Mouse (Mus musculus) olfactory bulb, adult 2 months (tissue): ENCODE data around the gene Esyt2. TPM values are rescaled to one million over a fixed set of nuclear protein-coding genes. Genes with fewer than 3 reads are reported as not detected.

Experiments
- H3K27ac ChIP-seq: fragments of 200-500 bp; 2 replicates; pipeline ENCODE4 v1.5.1; 2012; ENCODE audit warnings: low read depth, low read length; ENCODE audit not compliant: insufficient read depth
- H3K4me1 ChIP-seq: fragments of 200-500 bp; 2 replicates; pipeline ENCODE4 v1.6.1; 2012; ENCODE audit warnings: low read length; ENCODE audit not compliant: control insufficient read depth, insufficient read depth
- H3K4me3 ChIP-seq: fragments of 200-500 bp; 2 replicates; pipeline ENCODE4 v1.5.1; 2012; ENCODE audit warnings: mild to moderate bottlenecking, low read depth, low read length, moderate library complexity; ENCODE audit not compliant: insufficient read depth
- CTCF ChIP-seq: fragments of 200-500 bp; IDR thresholded peaks from 2 replicates; pipeline ENCODE4 v1.5.1; 2012; ENCODE audit warnings: low read depth, mild to moderate bottlenecking, low read length, moderate library complexity; ENCODE audit not compliant: insufficient read depth
- POLR2A ChIP-seq: fragments of 200-500 bp; IDR thresholded peaks from 2 replicates; pipeline ENCODE4 v1.6.1; 2012; ENCODE audit warnings: mild to moderate bottlenecking, low read depth, low read length, moderate library complexity; ENCODE audit not compliant: insufficient read depth
- WGBS: fragments of 180-500 bp; shearing (Covaris S2); methylation state at CpG from one replicate; pipeline ENCODE4 v1.1.7; 2018; 5-methylcytosine and 5-hydroxymethylcytosine counted together
- polyA plus RNA-seq: library from polyadenylated mRNA; stranded (reverse); fragments of >200 nt; gene quantifications from 2 replicates; pipeline ENCODE4 v1.2.4, GENCODE M21; 2012; ENCODE audit warnings: low replicate concordance; ENCODE audit not compliant: missing spikeins, insufficient read depth, insufficient read length

Gene Esyt2
- polyA plus RNA-seq, 1 experiment, result not detected

GRCm38 (mm10) chr12:116275631-116276030 is 5.4 kb upstream of the Esyt2 start:
- WGBS, result 96% methylated on average over 4 of the region's 4 CpGs
- Histone ChIP-seq H3K27ac (no peak overlapping the region), H3K4me1 (no peaks in the 10 kb centered on the region), H3K4me3 (no peak overlapping the region)
- TF ChIP-seq POLR2A (no peak), CTCF (no peak)

DNA sequence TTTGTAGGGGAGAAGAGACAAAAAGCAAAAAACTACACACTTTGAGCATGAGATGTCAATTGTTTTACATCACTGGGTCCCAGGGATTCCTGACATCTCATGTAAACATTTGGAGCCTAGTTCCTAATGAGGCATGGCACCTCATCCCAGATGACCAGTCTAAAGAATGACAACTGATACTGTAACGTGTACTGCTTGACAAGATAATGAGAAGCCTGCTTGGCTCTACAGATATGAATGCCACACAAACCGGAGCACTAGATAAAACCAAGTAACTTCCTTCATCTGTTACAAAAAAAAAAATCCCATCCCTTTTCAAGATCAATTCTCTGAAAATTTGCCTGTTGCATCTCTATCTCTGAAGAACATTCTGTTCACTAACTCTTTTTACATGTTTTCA is 4.0 kb upstream of the Esyt2 start:
- TF ChIP-seq CTCF (no peak), POLR2A (no peak)
- no peak overlapping the region for H3K4me3 ChIP-seq
- H3K4me1 ChIP-seq, result no peaks in the 10 kb centered on the region
- WGBS, result 86% methylated on average over 2 of the region's 2 CpGs
- no peak overlapping the region for H3K27ac ChIP-seq

DNA sequence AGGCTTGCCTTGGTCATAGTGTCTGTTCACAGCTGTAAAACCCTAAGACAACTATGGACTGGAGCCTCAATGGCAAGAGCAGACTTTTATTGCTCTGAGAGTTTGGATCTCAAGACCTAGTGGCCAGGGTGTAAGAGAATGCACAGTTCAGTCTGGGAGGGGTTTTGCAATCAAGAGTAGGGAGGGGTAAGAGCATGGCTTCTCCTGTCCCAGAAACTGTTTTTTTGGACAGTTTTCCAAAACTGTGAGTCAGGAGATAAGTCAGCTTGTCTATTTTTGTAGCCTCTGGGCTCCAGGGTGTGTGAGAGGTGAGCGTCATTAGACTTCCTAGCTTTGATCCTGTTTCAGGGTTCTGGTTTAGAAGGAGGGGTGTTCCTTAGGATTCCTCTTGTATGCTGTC is 2.5 kb upstream of the Esyt2 start:
- WGBS, result 79% methylated on average over 1 of the region's 1 CpGs

GRCm38 (mm10) chr12:116279181-116279580 is 1.8 kb upstream of the Esyt2 start:
- WGBS, result 93% methylated on average over 2 of the region's 2 CpGs
- H3K27ac ChIP-seq, result no peak overlapping the region
- TF ChIP-seq POLR2A (no peak), CTCF (no peak)
- no peaks in the 10 kb centered on the region for H3K4me1 ChIP-seq
- no peak overlapping the region for H3K4me3 ChIP-seq

More for the DNA sequence above, 2.5 kb upstream of the Esyt2 start:
- H3K4me3 ChIP-seq, result no peak overlapping the region
- no peak overlapping the region for H3K27ac ChIP-seq
- H3K4me1 ChIP-seq, result no peaks in the 10 kb centered on the region
- TF ChIP-seq CTCF (no peak), POLR2A (no peak)

GRCm38 (mm10) chr12:116280149-116280652 is 795 bp upstream of the Esyt2 start:
- no peak for TF ChIP-seq CTCF
- TF ChIP-seq POLR2A, result no peak
- Histone ChIP-seq H3K4me3 (peak overlapping the region; percentile 62), H3K4me1 (no peaks in the 10 kb centered on the region), H3K27ac (peak overlapping the region; percentile 94)
- WGBS, result 2% methylated on average over 7 of the region's 7 CpGs

DNA sequence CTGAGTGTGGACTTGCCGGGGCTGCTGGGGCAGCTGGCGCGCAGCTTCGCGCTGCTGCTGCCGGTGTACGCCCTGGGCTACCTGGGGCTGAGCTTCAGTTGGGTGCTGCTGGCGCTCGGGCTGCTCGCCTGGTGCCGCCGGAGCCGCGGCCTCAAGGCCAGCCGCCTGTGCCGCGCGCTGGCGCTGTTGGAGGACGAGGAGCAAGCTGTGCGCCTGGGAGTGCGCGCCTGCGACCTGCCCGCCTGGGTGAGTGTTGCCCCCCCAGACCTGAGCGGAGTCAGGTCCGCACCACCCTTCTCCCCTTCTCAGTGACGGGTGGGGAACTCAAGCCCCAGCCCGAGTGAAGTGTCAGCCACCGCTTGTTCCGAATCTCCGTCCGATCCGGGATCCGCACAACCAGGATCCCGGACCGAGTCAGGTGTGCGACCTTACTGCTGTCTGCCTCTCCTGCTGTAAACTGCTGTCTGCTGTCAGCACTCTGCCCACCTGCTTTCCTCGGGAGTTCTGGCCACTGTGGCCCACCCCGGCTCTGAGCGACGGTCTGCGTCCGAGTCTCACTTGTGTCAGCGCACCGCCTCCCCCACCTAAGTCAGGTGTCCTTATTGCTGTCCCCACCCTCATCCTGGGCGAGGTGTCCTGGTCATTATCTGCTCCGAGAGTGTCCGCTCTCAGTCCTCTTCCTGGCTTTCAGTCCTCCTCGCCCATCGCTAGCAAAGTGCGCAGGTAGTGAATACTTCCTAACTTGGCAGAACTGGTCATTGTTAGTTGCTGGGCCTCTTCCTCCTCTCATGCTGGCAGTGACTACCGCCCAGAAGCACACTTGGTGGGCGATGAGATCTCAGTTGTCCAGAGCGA is 658 bp downstream of the Esyt2 start:
- H3K4me1 ChIP-seq, result no peaks in the 10 kb centered on the region
- WGBS, result under 1% methylated on average over 55 of the region's 55 CpGs
- peak overlapping the region; percentile 62 for H3K4me3 ChIP-seq
- H3K27ac ChIP-seq, result peak overlapping the region; percentile 26
- TF ChIP-seq POLR2A (no peak), CTCF (no peak)

DNA sequence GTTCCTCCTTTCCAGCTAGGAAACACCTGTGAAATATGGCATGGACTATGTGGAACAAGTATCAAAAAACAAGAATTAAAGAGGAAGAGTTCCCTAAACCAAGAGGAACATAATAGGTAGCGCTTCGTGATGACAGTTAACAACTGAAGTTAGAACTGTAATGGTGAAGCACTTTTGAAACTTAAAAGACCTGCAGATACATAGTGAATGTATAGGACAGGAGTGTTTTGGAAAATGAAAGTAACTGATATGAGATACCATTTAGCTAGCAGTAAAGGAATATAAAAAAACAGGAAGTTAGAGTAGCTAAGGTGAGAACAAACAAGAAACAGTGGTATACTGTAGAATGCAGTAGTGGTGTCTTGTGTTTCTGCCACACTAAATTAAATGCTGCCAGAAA is 1.9 kb downstream of the Esyt2 start:
- Histone ChIP-seq H3K4me3 (no peak overlapping the region), H3K4me1 (no peaks in the 10 kb centered on the region), H3K27ac (no peak overlapping the region)
- WGBS, result 73% methylated on average over 2 of the region's 2 CpGs
- no peak for TF ChIP-seq POLR2A
- no peak for TF ChIP-seq CTCF

- WGBS, result 55% methylated on average over 2 of the region's 2 CpGs
- H3K4me3 ChIP-seq, result no peak overlapping the region
Measured at GRCm38 (mm10) chr12:116283511-116283910, 2.5 kb downstream of the Esyt2 start.

GRCm38 (mm10) chr12:116293185-116293584 is 12.2 kb downstream of the Esyt2 start:
- no peak overlapping the region for H3K27ac ChIP-seq
- 60% methylated on average over 2 of the region's 2 CpGs for WGBS
- no peak for TF ChIP-seq POLR2A
- H3K4me3 ChIP-seq, result no peak overlapping the region
- no peaks in the 10 kb centered on the region for H3K4me1 ChIP-seq

More at GRCm38 (mm10) chr12:116283511-116283910, 2.5 kb downstream of the Esyt2 start:
- no peak for TF ChIP-seq POLR2A
- no peak for TF ChIP-seq CTCF
- H3K4me1 ChIP-seq, result no peaks in the 10 kb centered on the region
- H3K27ac ChIP-seq, result no peak overlapping the region
